Mouse (Mus musculus) MEL (cell line): ENCODE data around the gene Ap4e1. TPM values are rescaled to one million over a fixed set of nuclear protein-coding genes. Genes with fewer than 3 reads are reported as not detected.

Experiments used
- DNase-seq: peaks from one replicate; pipeline ENCODE4 v3.0.0; 2011; ENCODE audit warnings: low read depth, low spot score
- H3K27ac ChIP-seq: 2 replicates; pipeline ENCODE4 v1.5.1; 2012; ENCODE audit warnings: low read depth, mild to moderate bottlenecking, control low read depth, low read length, moderate library complexity; ENCODE audit not compliant: control insufficient read depth
- H3K27me3 ChIP-seq, 2 experiments: fragments of 150-350 bp in 1 of 2; sonication (generic) in 1 of 2; 2 replicates each; pipeline ENCODE4 v1.6.1; 2012; ENCODE audit warnings: low read length in 2 of 2, mild to moderate bottlenecking in 2 of 2, improper control_type of control experiment in 1 of 2, moderate library complexity in 1 of 2; ENCODE audit not compliant: insufficient read depth in 2 of 2, control insufficient read depth in 1 of 2
- H3K36me3 ChIP-seq, 2 experiments: 2 replicates each; pipeline ENCODE4 v1.6.1; 2012 to 2014; ENCODE audit warnings: low read length in 2 of 2, improper control_type of control experiment in 1 of 2, inconsistent platforms in 1 of 2, mild to moderate bottlenecking in 1 of 2; ENCODE audit not compliant: insufficient read depth in 2 of 2, control insufficient read depth in 1 of 2
- H3K4me1 ChIP-seq, 2 experiments: fragments of 150-350 bp in 1 of 2; sonication (generic) in 1 of 2; 2 replicates each; pipeline ENCODE4 v1.6.1; 2012; ENCODE audit warnings: low read length in 2 of 2, improper control_type of control experiment in 1 of 2, mild to moderate bottlenecking in 1 of 2; ENCODE audit not compliant: insufficient read depth in 2 of 2, control insufficient read depth in 1 of 2
- H3K4me3 ChIP-seq, 2 experiments: fragments of 150-350 bp in 1 of 2; sonication (generic) in 1 of 2; 2 replicates each; pipeline ENCODE4 v1.5.1; 2012; ENCODE audit warnings: low read depth in 2 of 2, low read length in 2 of 2, mild to moderate bottlenecking in 2 of 2, moderate library complexity in 2 of 2, control low read depth in 1 of 2, improper control_type of control experiment in 1 of 2; ENCODE audit not compliant: control insufficient read depth in 1 of 2, insufficient read depth in 1 of 2
- H3K79me2 ChIP-seq: 2 replicates; pipeline ENCODE4 v1.6.1; 2012; ENCODE audit warnings: mild to moderate bottlenecking, low read length, moderate library complexity; ENCODE audit not compliant: control insufficient read depth, poor library complexity, insufficient read depth
- H3K9ac ChIP-seq: 2 replicates; pipeline ENCODE4 v1.6.1; 2012; ENCODE audit warnings: low read depth, mild to moderate bottlenecking, control low read depth, low read length, moderate library complexity; ENCODE audit not compliant: control insufficient read depth, poor library complexity, severe bottlenecking
- H3K9me3 ChIP-seq: fragments of 150-350 bp; sonication (generic); replicated peaks from 2 replicates; pipeline ENCODE4 v1.6.1; 2012; ENCODE audit warnings: mild to moderate bottlenecking, low read length, improper control_type of control experiment, moderate library complexity; ENCODE audit not compliant: insufficient read depth
- BHLHE40 ChIP-seq: IDR thresholded peaks from 2 replicates; pipeline ENCODE4 v1.6.1; 2012; ENCODE audit warnings: low read depth, mild to moderate bottlenecking, inconsistent platforms, low read length, improper control_type of control experiment, borderline replicate concordance
- EP300 ChIP-seq, 2 experiments: IDR thresholded peaks; 2 replicates each; pipeline ENCODE4 v1.6.1; 2011; ENCODE audit warnings: improper control_type of control experiment in 2 of 2, low read length in 2 of 2, low read depth in 1 of 2, mild to moderate bottlenecking in 1 of 2
- HCFC1 ChIP-seq: IDR thresholded peaks from 2 replicates; pipeline ENCODE4 v1.6.1; 2012; ENCODE audit warnings: low read depth, mild to moderate bottlenecking, inconsistent platforms, low read length, improper control_type of control experiment, moderate library complexity
- JUND ChIP-seq: IDR thresholded peaks from 2 replicates; pipeline ENCODE4 v1.6.1; 2011; ENCODE audit warnings: low read depth, mild to moderate bottlenecking, improper control_type of control experiment, low read length
- MAX ChIP-seq: IDR thresholded peaks from 2 replicates; pipeline ENCODE4 v1.6.1; 2011; ENCODE audit warnings: low read length, improper control_type of control experiment
- MEF2A ChIP-seq: IDR thresholded peaks from 2 replicates; pipeline ENCODE4 v1.6.1; 2014; ENCODE audit warnings: low read depth, mild to moderate bottlenecking, inconsistent platforms, low read length, improper control_type of control experiment; ENCODE audit not compliant: poor library complexity, insufficient replicate concordance, severe bottlenecking; ENCODE audit errors: extremely low read depth
- MYB ChIP-seq: IDR thresholded peaks from 2 replicates; pipeline ENCODE4 v1.6.1; 2011; ENCODE audit warnings: mild to moderate bottlenecking, low read depth, low read length, improper control_type of control experiment
- NRF1 ChIP-seq: IDR thresholded peaks from 2 replicates; pipeline ENCODE4 v1.6.1; 2014; ENCODE audit warnings: low read depth, mild to moderate bottlenecking, inconsistent platforms, low read length, improper control_type of control experiment, moderate library complexity; ENCODE audit not compliant: poor library complexity, insufficient read depth, severe bottlenecking
- RCOR1 ChIP-seq: IDR thresholded peaks from 2 replicates; pipeline ENCODE4 v1.6.1; 2012; ENCODE audit warnings: low read depth, mild to moderate bottlenecking, inconsistent platforms, low read length, improper control_type of control experiment
- SMC3 ChIP-seq: IDR thresholded peaks from 2 replicates; pipeline ENCODE4 v1.6.1; 2011; ENCODE audit warnings: low read depth, low read length, improper control_type of control experiment
- TCF12 ChIP-seq: IDR thresholded peaks from 2 replicates; pipeline ENCODE4 v1.6.1; 2014; ENCODE audit warnings: low read depth, mild to moderate bottlenecking, inconsistent platforms, low read length, improper control_type of control experiment, moderate library complexity
- USF2 ChIP-seq, 2 experiments: IDR thresholded peaks; 2 replicates each; pipeline ENCODE4 v1.6.1; 2011 to 2012; ENCODE audit warnings: improper control_type of control experiment in 2 of 2, low read length in 2 of 2, borderline replicate concordance in 1 of 2, inconsistent platforms in 1 of 2, low read depth in 1 of 2, mild to moderate bottlenecking in 1 of 2; ENCODE audit not compliant: insufficient read depth in 1 of 2
- ZNF384 ChIP-seq: IDR thresholded peaks from 2 replicates; pipeline ENCODE4 v1.6.1; 2012; ENCODE audit warnings: low read depth, mild to moderate bottlenecking, inconsistent platforms, low read length, improper control_type of control experiment
- polyA plus RNA-seq, 2 experiments: library from polyadenylated mRNA; stranded (reverse) in 1 of 2; unstranded in 1 of 2; fragments of >175 nt in 1 of 2; fragments of >200 nt in 1 of 2; gene quantifications; 2 replicates each; pipeline versions ENCODE4 v1.2.1 to v1.2.4; 2012; ENCODE audit warnings: low replicate concordance in 2 of 2, low read depth in 1 of 2; ENCODE audit not compliant: insufficient read length in 2 of 2, insufficient read depth in 1 of 2, missing spikeins in 1 of 2
- total RNA-seq: library from RNA; depleted of rRNA; stranded (reverse); fragments of 300-350 nt; gene quantifications from 2 replicates; pipeline ENCODE4 v1.2.3, GENCODE M21; 2012

Gene Ap4e1
- total and polyA plus RNA-seq, 3 experiments, result 9.4 TPM; not detected in 1

GRCm38 (mm10) chr2:127037299-127037698, 28.8 kb downstream of the Ap4e1 start:
- H3K79me2 ChIP-seq, result no peaks in the 10 kb centered on the region
- no peaks in the 10 kb centered on the region for H3K9me3 ChIP-seq
- no peak overlapping the region for H3K9ac ChIP-seq
- TF ChIP-seq JUND (no peak), USF2 (IDR thresholded peaks at IDR 0.05; ENCODE audit: borderline replicate concordance in 1 of 2, insufficient read depth in 1 of 2, low read depth in 1 of 2, low read length in 2 of 2) (no peak)
- no peaks in the 10 kb centered on the region for H3K4me1 ChIP-seq
- no peaks in the 10 kb centered on the region for H3K27me3 ChIP-seq
- peaks cover 0 to 8% of the 10 kb centered on the region in 2 experiments; a peak in 2 of 4 replicates for H3K36me3 ChIP-seq
- H3K4me3 ChIP-seq, result no peak overlapping the region
- no peak for DNase-seq
- H3K27ac ChIP-seq, result no peak overlapping the region

GRCm38 (mm10) chr2:127061471-127061870, 53.0 kb downstream of the Ap4e1 start:
- Histone ChIP-seq H3K27me3 (no peaks in the 10 kb centered on the region), H3K4me1 (no peaks in the 10 kb centered on the region), H3K9ac (no peak overlapping the region), H3K27ac (no peak overlapping the region), H3K79me2 (no peaks in the 10 kb centered on the region), H3K4me3 (no peak overlapping the region), H3K36me3 (peaks cover 0 to 9% of the 10 kb centered on the region in 2 experiments; a peak in 2 of 4 replicates), H3K9me3 (no peaks in the 10 kb centered on the region)
- TF ChIP-seq MYB, result no peak
- no peak for TF ChIP-seq NRF1
- no peak for TF ChIP-seq EP300 (IDR thresholded peaks at IDR 0.05; ENCODE audit: low read depth in 1 of 2, low read length in 2 of 2)
- DNase-seq, result no peak

GRCm38 (mm10) chr2:127068806-127069205, 60.3 kb downstream of the Ap4e1 start:
- H3K36me3 ChIP-seq, result peaks cover 0 to 8% of the 10 kb centered on the region in 2 experiments; a peak in 2 of 4 replicates
- no peak for DNase-seq
- no peaks in the 10 kb centered on the region; the same call in 1 of the 2 replicates for H3K79me2 ChIP-seq
- H3K9ac ChIP-seq, result no peak overlapping the region
- no peak overlapping the region for H3K4me3 ChIP-seq
- TF ChIP-seq SMC3 (no peak), BHLHE40 (no peak), MAX (no peak), MEF2A (no peak), ZNF384 (no peak), JUND (no peak), USF2 (IDR thresholded peaks at IDR 0.05; ENCODE audit: borderline replicate concordance in 1 of 2, insufficient read depth in 1 of 2, low read depth in 1 of 2, low read length in 2 of 2) (no peak), NRF1 (no peak), RCOR1 (no peak), HCFC1 (no peak), EP300 (IDR thresholded peaks at IDR 0.05; ENCODE audit: low read depth in 1 of 2, low read length in 2 of 2) (no peak), TCF12 (no peak)
- peaks cover 0 to 7% of the 10 kb centered on the region in 2 experiments; a peak in 2 of 4 replicates for H3K4me1 ChIP-seq
- no peaks in the 10 kb centered on the region for H3K27me3 ChIP-seq
- no peaks in the 10 kb centered on the region for H3K9me3 ChIP-seq
- H3K27ac ChIP-seq, result no peak overlapping the region
